29 mouse cellular contexts compared by ENCODE assay signal in the genomic region with DNA sequence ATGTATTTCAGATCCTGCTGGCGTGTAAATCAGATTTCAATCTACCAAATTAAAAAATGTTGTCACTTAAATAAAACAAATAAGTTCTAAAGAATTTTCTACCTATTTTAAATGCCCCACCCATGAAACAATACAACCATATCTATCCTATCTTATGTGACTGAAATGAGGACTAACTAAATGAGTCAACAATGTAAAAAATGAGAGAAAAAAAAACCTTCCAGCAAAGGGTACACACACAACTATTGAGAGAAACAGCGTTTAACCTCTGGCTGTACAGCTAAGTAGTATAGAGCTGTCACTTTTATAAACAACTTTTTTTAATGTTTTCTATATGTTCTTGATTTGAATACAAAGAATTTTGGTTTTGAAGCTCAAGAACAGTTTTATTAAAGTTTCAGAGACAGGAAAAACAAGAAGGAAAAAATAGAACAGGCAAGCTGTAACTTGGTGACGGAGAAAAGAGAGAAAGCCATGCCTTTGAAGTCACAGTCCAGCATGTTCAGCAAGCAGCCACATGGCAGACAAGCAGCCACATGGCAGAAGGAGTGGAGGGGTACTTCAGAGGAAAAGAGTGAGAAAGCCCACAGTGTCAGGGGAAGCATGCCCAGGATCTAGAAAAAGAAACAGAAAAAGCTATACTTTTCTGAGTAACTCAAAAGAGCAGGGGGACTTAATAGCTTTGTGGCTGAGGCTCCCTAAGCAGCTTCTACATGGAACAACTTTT.
A peak's percentile ranks its signal among the peaks of the same experiment; 100 is the strongest.
DNase-seq lines count a peak whose midpoint lies in the region; ATAC-seq and TF ChIP-seq lines count a peak whose summit lies in the region.
"Had no signal": no experiment of that assay in that cellular context is flagged by ENCODE, and none has a peak within 500 bp of the region (broad histone marks: within the 10 kb centered on the region; RNA-seq: fewer than 3 reads in every experiment).

No protein-coding gene starts in this region.

- no peaks in the 10 kb centered on the region for H3K27me3 ChIP-seq in forebrain, postnatal 0 days (ENCODE audit: insufficient read depth, low read length)
- H3K27me3 ChIP-seq in forebrain, embryonic 11.5 days (ENCODE audit: control insufficient read depth, insufficient read depth, low read length), result no peaks in the 10 kb centered on the region
- H3K27me3 ChIP-seq in heart, postnatal 0 days (ENCODE audit: control insufficient read depth, insufficient read depth, low read length), result no peaks in the 10 kb centered on the region
- H3K27me3 ChIP-seq in CH12.LX (replicated peaks), result no peaks in the 10 kb centered on the region
- no peaks in the 10 kb centered on the region for H3K27me3 ChIP-seq in embryonic facial prominence, embryonic 15.5 days
- H3K27me3 ChIP-seq: embryonic facial prominence, embryonic 12.5 days; heart, embryonic 12.5 days; heart, embryonic 15.5 days; hindbrain, embryonic 13.5 days had no signal

- TF ChIP-seq CTCF in forebrain, postnatal 0 days (IDR thresholded peaks at IDR 0.05; ENCODE audit: low read depth), result no peak
- no peak for TF ChIP-seq CTCF in heart, postnatal 0 days (IDR thresholded peaks at IDR 0.05; ENCODE audit: low read depth)
- no peak for TF ChIP-seq CTCF in CH12.LX (conservative IDR thresholded peaks at IDR 0.05 in 1 of 2, IDR thresholded peaks at IDR 0.05 in 1 of 2; ENCODE audit: low read depth in 2 of 2, low read length in 2 of 2)

- no peak for TF ChIP-seq EP300 in heart, postnatal 0 days (IDR thresholded peaks at IDR 0.05; ENCODE audit: low read depth)
- TF ChIP-seq EP300 in CH12.LX (IDR thresholded peaks at IDR 0.05; ENCODE audit: low read length), result peak; percentile 81

- dilution Hi-C loops in CH12.LX (cut with MboI; ENCODE audit: extremely low pct_ligation_motif_present, extremely low pct_unique_long_range_greater_than_20kb, low sequenced_read_pairs), result no loop called here

- H3K4me2 ChIP-seq in forebrain, postnatal 0 days (ENCODE audit: low read depth), result no peak overlapping the region
- H3K4me2 ChIP-seq in forebrain, embryonic 11.5 days (ENCODE audit: low read depth, low read length, severe bottlenecking), result no peak overlapping the region
- H3K4me2 ChIP-seq in heart, postnatal 0 days (ENCODE audit: low read depth, low read length), result no peak overlapping the region
- no peak overlapping the region; the same call in 1 of the 2 replicates for H3K4me2 ChIP-seq in CH12.LX (ENCODE audit: insufficient read depth, low read depth, poor library complexity, severe bottlenecking)
- no peak overlapping the region for H3K4me2 ChIP-seq in embryonic facial prominence, embryonic 15.5 days (replicated peaks)
- H3K4me2 ChIP-seq: embryonic facial prominence, embryonic 12.5 days; heart, embryonic 12.5 days; heart, embryonic 15.5 days; hindbrain, embryonic 13.5 days had no signal

- in situ Hi-C loops in CH12.LX (cut with MboI; ENCODE audit: low pct_ligation_motif_present, low pct_unique_long_range_greater_than_20kb, low sequenced_read_pairs), result no loop called here

- H3K27ac ChIP-seq in forebrain, postnatal 0 days (ENCODE audit: low read depth, low read length), result no peak overlapping the region
- H3K27ac ChIP-seq in forebrain, embryonic 11.5 days (ENCODE audit: low read depth, low read length), result no peak overlapping the region
- H3K27ac ChIP-seq in heart, postnatal 0 days (ENCODE audit: low read depth), result no peak overlapping the region
- peak overlapping the region; percentile 52; the same call in 1 of the 2 replicates for H3K27ac ChIP-seq in CH12.LX (ENCODE audit: insufficient read depth, low read depth)
- H3K27ac ChIP-seq in embryonic facial prominence, embryonic 15.5 days (replicated peaks), result peak overlapping the region; percentile 48; the same call in 1 of the 2 replicates
- H3K27ac ChIP-seq: embryonic facial prominence, embryonic 12.5 days; forebrain, embryonic 10.5 days; gastrocnemius, adult 2 months; hindbrain, embryonic 10.5 days; hindbrain, embryonic 13.5 days had no signal

- H3K9ac ChIP-seq in forebrain, postnatal 0 days, result no peak overlapping the region
- no peak overlapping the region for H3K9ac ChIP-seq in forebrain, embryonic 11.5 days (ENCODE audit: low read length)
- H3K9ac ChIP-seq in heart, postnatal 0 days (replicated peaks; ENCODE audit: low read depth, low read length), result no peak overlapping the region
- H3K9ac ChIP-seq in CH12.LX (ENCODE audit: insufficient read depth, low read depth), result no peak overlapping the region
- H3K9ac ChIP-seq in embryonic facial prominence, embryonic 15.5 days, result no peak overlapping the region
- H3K9ac ChIP-seq: embryonic facial prominence, embryonic 12.5 days; heart, embryonic 12.5 days; heart, embryonic 15.5 days; hindbrain, embryonic 13.5 days had no signal

- WGBS in forebrain, postnatal 0 days, result 55% methylated on average over 3 of the region's 3 CpGs
- WGBS in forebrain, embryonic 11.5 days, result 83% methylated on average over 3 of the region's 3 CpGs
- WGBS in heart, postnatal 0 days, result 58% methylated on average over 3 of the region's 3 CpGs
- 46% methylated on average over 3 of the region's 3 CpGs for WGBS in embryonic facial prominence, embryonic 15.5 days

- no peak for TF ChIP-seq RAD21 in CH12.LX (IDR thresholded peaks at IDR 0.05; ENCODE audit: low read depth, low read length)

- ATAC-seq in forebrain, postnatal 0 days, result peak; percentile 87
- ATAC-seq in forebrain, embryonic 11.5 days (replicated peaks; ENCODE audit: low FRiP score), result no peak
- no peak for ATAC-seq in heart, postnatal 0 days (ENCODE audit: insufficient read depth, low read depth)
- no peak for ATAC-seq in embryonic facial prominence, embryonic 15.5 days (ENCODE audit: insufficient number of reproducible peaks, low FRiP score, low TSS enrichment, low read depth)
- ATAC-seq: forebrain, embryonic 14.5 days; hindbrain, embryonic 16.5 days; inflammation-experienced regulatory T-cells, adult 6 months; intestine, embryonic 16.5 days had no signal

- H3K4me3 ChIP-seq in forebrain, postnatal 0 days (ENCODE audit: low read depth, low read length), result no peak overlapping the region
- H3K4me3 ChIP-seq in forebrain, embryonic 11.5 days (ENCODE audit: low read depth, low read length), result no peak overlapping the region
- no peak overlapping the region for H3K4me3 ChIP-seq in heart, postnatal 0 days (ENCODE audit: low read depth, low read length)
- H3K4me3 ChIP-seq in CH12.LX (replicated peaks in 1 of 3; ENCODE audit: low read depth in 2 of 3, low read length in 2 of 3, poor library complexity in 1 of 3), result no peak overlapping the region
- H3K4me3 ChIP-seq in embryonic facial prominence, embryonic 15.5 days (replicated peaks), result no peak overlapping the region
- H3K4me3 ChIP-seq: embryonic facial prominence, embryonic 12.5 days; forebrain, embryonic 10.5 days; gastrocnemius, adult 2 months; heart, embryonic 12.5 days; heart, embryonic 15.5 days; hindbrain, embryonic 10.5 days; hindbrain, embryonic 13.5 days had no signal

- intact Hi-C loops in heart, postnatal 10 days (cut with DNase I), result no loop called here

- H3K79me2 ChIP-seq in CH12.LX (replicated peaks; ENCODE audit: control insufficient read depth, extremely low read depth, insufficient read depth, poor library complexity, severe bottlenecking), result no peaks in the 10 kb centered on the region

- H3K36me3 ChIP-seq in forebrain, postnatal 0 days (ENCODE audit: insufficient read depth), result no peaks in the 10 kb centered on the region
- no peaks in the 10 kb centered on the region for H3K36me3 ChIP-seq in forebrain, embryonic 11.5 days (ENCODE audit: control insufficient read depth, insufficient read depth, low read length)
- H3K36me3 ChIP-seq in heart, postnatal 0 days (replicated peaks; ENCODE audit: control insufficient read depth, insufficient read depth, low read length), result no peaks in the 10 kb centered on the region
- peaks cover 8 to 30% of the 10 kb centered on the region in 2 experiments for H3K36me3 ChIP-seq in CH12.LX (replicated peaks in 1 of 2; ENCODE audit: control insufficient read depth in 1 of 2, insufficient read depth in 1 of 2, low read length in 1 of 2)
- no peaks in the 10 kb centered on the region for H3K36me3 ChIP-seq in embryonic facial prominence, embryonic 15.5 days
- H3K36me3 ChIP-seq: embryonic facial prominence, embryonic 12.5 days; forebrain, embryonic 10.5 days; heart, embryonic 12.5 days; heart, embryonic 15.5 days; hindbrain, embryonic 10.5 days; hindbrain, embryonic 13.5 days had no signal

- H3K4me1 ChIP-seq in forebrain, postnatal 0 days (ENCODE audit: insufficient read depth), result no peaks in the 10 kb centered on the region
- no peaks in the 10 kb centered on the region for H3K4me1 ChIP-seq in forebrain, embryonic 11.5 days (replicated peaks; ENCODE audit: control insufficient read depth, insufficient read depth, low read length)
- peaks cover 6% of the 10 kb centered on the region; the same call in 1 of the 2 replicates for H3K4me1 ChIP-seq in heart, postnatal 0 days (ENCODE audit: control insufficient read depth, insufficient read depth)
- H3K4me1 ChIP-seq in CH12.LX (ENCODE audit: control insufficient read depth in 1 of 2, insufficient read depth in 2 of 2), result peaks cover 0 to 6% of the 10 kb centered on the region in 2 experiments; a peak in 1 of 4 replicates
- H3K4me1 ChIP-seq in embryonic facial prominence, embryonic 15.5 days, result no peaks in the 10 kb centered on the region
- H3K4me1 ChIP-seq: embryonic facial prominence, embryonic 12.5 days; forebrain, embryonic 10.5 days; hindbrain, embryonic 10.5 days; hindbrain, embryonic 13.5 days had no signal

- peak; percentile 35; the same call in 1 of the 2 replicates for TF ChIP-seq POLR2A in CH12.LX (IDR thresholded peaks at IDR 0.05; ENCODE audit: low read depth, low read length)

- H3K9me3 ChIP-seq in forebrain, postnatal 0 days (ENCODE audit: low read length), result no peaks in the 10 kb centered on the region
- no peaks in the 10 kb centered on the region for H3K9me3 ChIP-seq in forebrain, embryonic 11.5 days (ENCODE audit: control insufficient read depth, low read length)
- H3K9me3 ChIP-seq in heart, postnatal 0 days (replicated peaks; ENCODE audit: control insufficient read depth, low read length), result no peaks in the 10 kb centered on the region
- H3K9me3 ChIP-seq in CH12.LX (replicated peaks; ENCODE audit: low read length), result no peaks in the 10 kb centered on the region
- H3K9me3 ChIP-seq in embryonic facial prominence, embryonic 15.5 days (replicated peaks), result no peaks in the 10 kb centered on the region
- H3K9me3 ChIP-seq: embryonic facial prominence, embryonic 12.5 days; forebrain, embryonic 10.5 days; heart, embryonic 12.5 days; heart, embryonic 15.5 days; hindbrain, embryonic 10.5 days; hindbrain, embryonic 13.5 days had no signal

- peak; percentile 38 for DNase-seq in forebrain, postnatal 0 days
- DNase-seq in forebrain, embryonic 11.5 days (ENCODE audit: low spot score), result no peak
- peak; percentile 17 for DNase-seq in heart, postnatal 0 days (ENCODE audit: low spot score)
- DNase-seq in heart, postnatal 10 days, result no peak
- DNase-seq in CH12.LX (ENCODE audit: extremely low read depth), result no peak
- no peak for DNase-seq in urinary bladder, postnatal 36 days (ENCODE audit: low spot score in 2 of 2)
- DNase-seq in urinary bladder, postnatal 25 days (ENCODE audit: low spot score), result no peak
- DNase-seq: adrenal gland, adult 2 months; adrenal gland, postnatal 25 days; B cell, adult 2 months; cerebellum, adult 18-20 months; cerebellum, adult 9-10 months; cerebellum, postnatal 14 days; gastrocnemius, adult 2 months; gastrocnemius, postnatal 14 days; heart, adult 11 months; heart, postnatal 36 days; kidney, adult 2 months had no signal

TF ChIP-seq in CH12.LX, 34 proteins besides CTCF, POLR2A, EP300 and RAD21 (continues in another document):
- TF ChIP-seq MAX (IDR thresholded peaks at IDR 0.05; ENCODE audit: low read length), result peak; percentile 95

Comparison
In these comparisons a context has a peak if more than half of its experiments do, and no peak if none do; other contexts are left out.
1. DNase-seq: peak in forebrain, postnatal 0 days (single experiment) and heart, postnatal 0 days (single experiment); none in forebrain, embryonic 11.5 days (single experiment), heart, postnatal 10 days (0 of 2), CH12.LX (single experiment), urinary bladder, postnatal 36 days (0 of 2) and urinary bladder, postnatal 25 days (single experiment).
2. H3K27ac ChIP-seq: peak in CH12.LX (single experiment) and embryonic facial prominence, embryonic 15.5 days (single experiment); none in forebrain, postnatal 0 days (single experiment), forebrain, embryonic 11.5 days (single experiment) and heart, postnatal 0 days (single experiment).